Mouse (Mus musculus) spleen, adult 2 months (tissue): ENCODE measurements around the gene Exoc1.

ENCODE experiments used
- CTCF ChIP-seq: fragments of 200-500 bp; IDR thresholded peaks from 2 replicates; pipeline ENCODE4 v1.5.1; 2011; ENCODE audit warnings: mild to moderate bottlenecking, inconsistent platforms; ENCODE audit not compliant: insufficient read depth, insufficient read length, insufficient replicate concordance; ENCODE audit errors: extremely low read depth
- POLR2A ChIP-seq: fragments of 200-500 bp; IDR thresholded peaks from 2 replicates; pipeline ENCODE4 v1.6.1; 2011; ENCODE audit warnings: low read depth, low read length, inconsistent platforms

DNA sequence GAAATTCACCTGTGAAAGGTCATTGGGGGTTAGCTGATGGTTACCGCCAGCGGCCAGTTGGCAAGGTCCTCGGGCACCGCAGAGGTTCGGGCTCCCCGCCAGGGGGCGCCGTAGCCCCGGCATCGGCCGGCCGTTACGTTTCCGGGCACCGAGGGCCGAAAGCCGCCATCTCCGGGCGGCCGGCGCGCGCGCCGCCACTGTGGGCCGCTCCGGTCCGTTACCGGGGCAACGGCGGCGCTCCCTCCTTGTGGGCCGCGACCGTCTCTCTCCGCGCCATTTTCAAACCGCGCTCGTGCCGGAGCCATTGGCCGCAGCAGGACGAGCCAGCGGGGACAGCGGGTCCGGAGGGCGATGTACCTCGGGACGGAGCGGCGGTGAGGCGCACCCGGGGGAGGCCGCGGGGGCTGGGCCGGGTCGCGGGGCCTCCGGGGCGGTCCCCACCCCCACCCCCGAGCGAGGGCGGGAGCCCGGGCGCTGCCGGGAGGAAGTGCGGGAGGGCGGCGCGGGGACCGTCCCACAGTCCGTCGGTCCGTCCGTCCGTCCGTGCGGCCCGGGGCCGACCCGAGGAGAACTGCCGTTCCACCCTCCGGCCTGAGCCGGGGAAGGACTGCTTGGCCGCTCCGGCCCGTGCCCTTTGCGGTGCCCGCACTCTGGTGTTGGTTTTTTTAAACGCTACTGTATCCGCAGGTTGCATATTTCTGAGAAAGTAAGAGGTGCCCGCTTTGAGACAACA lies 59.6 kb downstream of the Exoc1 start, which contains the start of gene Cep135:
- peak; percentile 85 for TF ChIP-seq CTCF
- no peak for TF ChIP-seq POLR2A
